Mouse (Mus musculus): ENCODE data around the gene Lmf2.

Lmf2 gene

GRCm38 (mm10) chr15:89372068-89372467 lies 16.6 kb upstream of the Lmf2 start:
- no peak for DNase-seq

- DNase-seq, result peak; percentile 94
Observed at GRCm38 (mm10) chr15:89365141-89365551, 9.7 kb upstream of the Lmf2 start.

- peak; percentile 41 for DNase-seq
Observed at GRCm38 (mm10) chr15:89363051-89363450, 7.6 kb upstream of the Lmf2 start.

- DNase-seq, result no peak
Observed at GRCm38 (mm10) chr15:89358784-89359183, 3.3 kb upstream of the Lmf2 start.

DNA sequence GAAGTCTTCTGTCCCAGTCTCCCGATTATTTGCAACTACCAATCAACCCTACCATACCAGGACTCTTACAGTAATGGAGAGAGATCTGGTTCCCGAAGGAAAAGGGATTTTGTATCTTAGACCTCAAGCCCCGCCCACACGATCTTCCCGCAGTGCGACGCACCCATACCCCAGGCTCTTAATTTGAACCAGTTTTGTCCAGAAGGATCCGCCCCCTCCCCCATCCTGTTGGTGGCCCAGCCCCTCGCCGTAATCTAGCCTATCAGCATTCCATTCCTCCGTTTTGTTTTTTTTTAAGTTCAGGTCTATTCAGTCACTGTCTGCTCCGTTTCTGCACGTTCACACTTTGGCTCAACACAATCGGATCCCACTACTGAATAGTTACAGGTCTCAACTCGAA lies 913 bp upstream of the Lmf2 start:
- peak; percentile 59 for DNase-seq

GRCm38 (mm10) chr15:89354455-89354854 lies 1.0 kb downstream of the Lmf2 start:
- no peak for DNase-seq

GRCm38 (mm10) chr15:89353837-89354236 lies 1.6 kb downstream of the Lmf2 start:
- DNase-seq, result peak; percentile 44

DNA sequence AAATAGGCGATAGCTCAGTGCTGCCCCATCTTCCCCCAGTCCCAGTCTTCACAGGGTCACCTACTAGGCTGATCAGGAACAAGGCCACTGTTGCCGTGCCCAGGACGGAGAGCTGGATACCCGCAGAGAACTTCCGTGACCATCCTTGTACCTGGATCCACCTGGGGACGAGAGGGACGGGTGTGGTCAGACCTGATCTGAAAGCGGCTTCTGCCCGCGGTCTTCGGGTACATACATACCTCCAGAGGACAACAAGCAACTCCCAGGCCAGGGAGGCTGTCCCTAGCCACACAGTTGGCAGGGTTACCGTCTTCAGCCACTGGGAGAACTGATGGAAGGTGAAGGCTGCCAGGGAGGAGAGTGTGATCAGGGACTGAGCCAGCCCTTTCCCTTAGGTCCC lies 2.7 kb downstream of the Lmf2 start:
- DNase-seq, result peak; percentile 30

DNA sequence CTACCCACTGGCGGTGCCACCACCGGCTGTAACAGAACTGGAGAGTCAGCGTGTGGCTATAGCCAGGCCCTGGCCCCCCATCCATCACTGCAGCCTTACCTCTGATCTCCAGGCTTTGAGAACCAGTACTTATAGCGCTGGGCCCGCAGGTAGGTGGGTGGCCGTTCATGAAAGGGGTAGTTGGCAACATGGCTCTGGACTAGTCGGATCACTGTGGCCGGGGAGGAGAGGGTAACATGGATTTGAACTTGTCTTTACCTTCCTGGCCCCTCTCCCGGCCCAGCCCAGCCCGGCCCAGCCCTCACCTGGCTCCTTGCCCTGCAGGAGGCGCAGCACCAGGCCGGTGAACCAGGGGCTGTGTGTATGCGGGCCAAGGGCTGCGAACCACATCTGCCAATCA lies 3.4 kb downstream of the Lmf2 start:
- peak; percentile 15 for DNase-seq

DNA sequence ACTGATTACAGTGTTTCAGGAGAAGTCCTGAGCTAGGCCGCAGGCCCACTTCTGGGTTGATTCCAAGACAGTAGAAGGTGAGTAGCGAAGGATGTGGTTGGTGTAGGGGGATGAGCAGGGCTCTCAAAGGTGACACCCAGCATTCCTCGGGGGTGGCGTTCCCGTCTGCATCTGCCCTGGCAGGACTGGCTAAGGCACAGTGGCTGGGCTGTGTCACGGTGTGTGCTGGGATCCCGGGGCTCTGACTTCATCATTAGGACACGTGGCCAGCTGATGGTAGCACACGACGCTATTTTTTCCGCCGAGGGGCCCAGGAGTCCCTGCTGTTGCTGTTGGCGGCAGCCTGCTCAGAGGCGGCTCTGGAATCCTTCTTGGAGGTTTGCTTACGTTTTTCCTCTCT lies 4.2 kb downstream of the Lmf2 start:
- DNase-seq, result no peak

- DNase-seq, result no peak
Observed at GRCm38 (mm10) chr15:89350447-89350846, 5.0 kb downstream of the Lmf2 start.

- peak; percentile 17 for DNase-seq
Observed at GRCm38 (mm10) chr15:89343325-89343724, 12.1 kb downstream of the Lmf2 start.

- no peak for DNase-seq
Observed at GRCm38 (mm10) chr15:89341678-89342077, 13.8 kb downstream of the Lmf2 start.

DNA sequence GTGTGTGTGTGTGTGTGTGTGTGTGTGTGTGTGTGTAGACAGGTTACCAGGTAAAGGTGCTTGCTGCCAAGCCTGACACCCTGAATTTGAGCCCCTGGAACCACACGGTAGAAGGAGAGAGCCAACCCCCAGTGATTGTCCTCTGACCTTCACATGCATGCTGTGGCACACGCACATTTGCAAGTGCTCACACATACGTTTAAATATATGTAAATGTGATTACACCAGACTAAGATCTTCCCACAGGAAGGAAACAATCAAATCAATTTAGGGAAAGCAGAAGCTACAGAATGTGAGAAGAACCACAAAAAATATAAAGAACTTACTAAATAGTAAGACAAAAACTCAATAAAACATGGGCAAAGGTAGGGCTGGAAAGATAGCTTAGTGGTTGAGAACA lies 15.3 kb downstream of the Lmf2 start:
- no peak for DNase-seq

DNA sequence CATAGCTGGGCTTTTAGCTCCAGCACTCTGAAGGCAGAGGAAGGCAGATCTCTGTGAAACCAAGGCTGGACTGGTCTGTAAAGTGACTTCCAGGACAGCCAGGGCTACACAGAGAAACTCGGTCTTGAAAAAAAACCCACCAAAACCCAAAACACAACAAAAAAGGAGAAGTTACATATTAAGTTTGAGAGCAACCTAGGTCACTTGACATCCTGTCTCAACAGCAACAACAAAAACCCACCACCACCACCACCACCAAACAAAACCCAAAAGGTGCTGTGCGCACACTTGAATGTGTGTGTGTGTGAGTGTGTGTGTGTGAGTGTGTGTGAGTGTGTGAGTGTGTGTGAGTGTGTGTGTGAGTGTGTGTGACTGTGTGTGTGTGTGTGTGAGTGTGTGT lies 15.8 kb downstream of the Lmf2 start:
- no peak for DNase-seq

GRCm38 (mm10) chr15:89336422-89336821 lies 19.0 kb downstream of the Lmf2 start:
- no peak for DNase-seq

DNA sequence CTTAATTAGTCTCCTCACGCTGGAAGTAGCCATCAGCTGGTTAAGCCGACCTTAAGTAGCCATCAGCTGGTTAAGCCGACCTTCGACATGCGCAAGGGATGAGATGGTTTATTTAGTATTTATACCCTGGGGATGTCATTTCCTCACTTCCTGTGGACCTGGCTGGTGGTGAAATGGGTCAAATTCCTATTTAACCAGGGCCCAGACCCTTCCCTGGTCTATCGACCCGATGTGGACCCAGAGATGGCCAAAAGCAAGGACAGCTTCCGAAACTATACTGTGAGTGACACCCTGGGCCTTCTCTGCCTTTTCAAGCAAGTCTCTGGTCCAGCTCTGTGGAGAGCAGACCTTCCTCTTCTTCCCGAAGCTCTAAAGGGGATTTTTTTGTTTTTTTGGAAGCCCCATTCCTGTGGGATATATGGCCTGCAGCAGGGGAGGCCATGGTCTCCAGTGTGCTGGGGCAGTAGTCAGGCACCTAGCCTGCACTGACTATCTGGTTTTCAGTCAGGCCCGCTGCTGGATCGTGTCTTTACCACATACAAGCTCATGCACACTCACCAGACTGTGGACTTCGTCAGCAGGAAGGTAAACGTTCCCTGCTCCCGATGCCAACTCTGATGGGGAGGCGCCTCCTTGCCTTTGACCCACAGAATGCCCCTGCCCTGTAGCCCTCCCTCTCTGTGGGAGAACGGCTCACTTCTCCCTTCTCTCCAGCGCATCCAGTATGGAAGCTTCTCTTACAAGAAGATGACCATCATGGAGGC lies 20.5 kb downstream of the Lmf2 start:
- no peak for DNase-seq

DNA sequence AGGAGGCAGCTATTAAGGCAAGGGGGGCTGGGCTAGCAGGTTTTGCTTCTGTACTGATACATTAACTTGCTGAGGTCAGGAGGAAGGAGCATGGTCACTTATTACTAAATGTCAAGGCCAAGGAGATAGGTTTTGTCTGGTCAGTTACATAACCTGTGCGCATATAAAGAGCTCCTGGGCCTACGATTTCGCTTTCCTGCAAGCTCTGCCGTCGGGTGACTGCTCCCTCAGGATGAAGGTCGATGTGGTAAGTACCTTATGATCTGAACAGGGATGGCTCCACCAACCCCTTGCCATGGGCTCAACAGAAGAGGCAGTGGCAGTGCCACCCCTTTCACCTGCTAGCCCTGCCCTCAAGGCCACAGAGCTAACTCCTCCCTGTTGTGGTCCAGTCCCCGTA lies 21.2 kb downstream of the Lmf2 start, which contains the start of gene Miox:
Gene Miox (plus strand): TSS at position 128 of the 400 bp plus-strand sequence.
- DNase-seq, result no peak

- no peak for DNase-seq
Observed at GRCm38 (mm10) chr15:89326441-89326840, 29.0 kb downstream of the Lmf2 start.

DNA sequence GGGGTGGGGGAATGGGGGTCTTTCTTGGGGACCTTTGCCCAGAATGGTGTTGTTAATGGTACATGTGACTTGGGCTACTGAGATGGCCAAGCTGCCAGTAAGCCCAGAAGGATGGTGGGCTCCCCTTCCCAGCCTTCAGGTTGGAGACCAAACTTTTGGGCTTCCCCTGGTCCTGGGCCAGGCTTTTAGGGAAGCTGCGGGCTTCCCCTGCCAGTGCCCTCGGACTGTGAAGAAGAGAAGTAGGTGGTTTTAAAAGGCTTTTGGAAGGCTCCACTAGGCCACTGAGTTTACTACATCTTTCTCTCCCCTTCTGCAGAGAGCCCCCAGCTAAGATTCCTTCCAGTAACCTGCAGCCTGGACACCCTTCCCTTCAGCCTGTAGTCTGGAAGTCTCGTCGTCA lies 31.8 kb downstream of the Lmf2 start:
- DNase-seq, result no peak

- DNase-seq, result no peak
Observed at GRCm38 (mm10) chr15:89322670-89323522, 32.6 kb downstream of the Lmf2 start, which contains the start of gene Adm2. TSS of gene Adm2 (plus strand) at chr15:89322720.

DNA sequence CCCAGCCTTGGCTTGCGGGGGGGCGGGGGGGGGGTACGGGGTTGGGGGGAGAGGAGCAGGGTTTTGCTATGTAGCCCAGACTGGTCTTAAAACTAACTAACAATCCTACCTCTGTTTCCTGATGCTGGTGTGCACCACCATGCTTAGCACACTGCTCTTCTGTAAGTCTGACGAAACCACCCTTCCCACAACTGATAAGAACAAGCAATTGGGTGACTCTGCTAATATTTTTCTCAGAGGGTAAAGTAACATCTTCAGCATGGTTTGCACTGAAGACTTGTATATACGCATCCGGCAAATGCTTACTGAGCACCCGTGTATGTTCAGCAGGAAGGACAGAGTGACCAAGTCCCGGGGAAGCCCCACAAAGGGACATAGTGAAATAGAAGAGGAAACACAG lies 34.2 kb downstream of the Lmf2 start:
- no peak for DNase-seq

- no peak for DNase-seq
Observed at GRCm38 (mm10) chr15:89316146-89316545, 39.3 kb downstream of the Lmf2 start.

GRCm38 (mm10) chr15:89315190-89315731 lies 40.2 kb downstream of the Lmf2 start, which contains the start of gene Sbf1:
TSS of gene Sbf1 (minus strand) at chr15:89315311.
- peak; percentile 99 for DNase-seq
